Mouse (Mus musculus): Measurements from ENCODE around the gene Fap. TPM values are rescaled to one million over a fixed set of nuclear protein-coding genes. Genes with fewer than 3 reads are reported as not detected.

The Fap gene
- total RNA-seq, 2 experiments from 2014 or later = 3.8 to 7.2 TPM

DNA sequence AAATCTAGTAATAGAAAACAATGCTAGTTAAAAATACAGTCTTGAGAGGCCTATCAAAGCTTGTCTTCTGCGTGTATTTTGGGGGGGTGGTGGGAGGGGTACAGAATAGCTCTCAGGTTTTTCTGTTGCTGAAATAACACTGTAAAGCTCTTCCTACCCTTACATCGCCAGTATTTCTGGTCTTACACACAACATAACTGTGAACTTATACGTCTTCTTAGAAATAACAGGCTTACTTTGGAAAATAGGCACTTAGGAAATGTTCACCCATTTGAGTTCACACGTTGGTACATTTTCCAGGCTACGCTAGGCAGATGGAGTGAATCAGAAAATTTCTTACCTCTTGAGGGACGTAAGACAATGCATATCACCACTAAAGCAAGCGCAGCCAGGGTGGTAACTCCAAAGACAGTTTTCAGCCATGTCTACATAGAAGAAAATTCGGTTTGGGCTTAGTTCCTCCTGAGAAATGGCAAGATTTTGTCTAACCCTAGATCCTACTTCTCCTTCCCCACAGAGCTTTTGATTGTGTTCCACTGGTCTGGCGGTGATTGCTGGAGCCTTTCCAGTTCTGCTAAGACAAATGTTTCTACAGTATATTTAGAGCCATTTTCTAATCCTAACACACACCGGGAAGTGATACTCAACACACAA, 649 bp downstream of the Fap start:
- intact Hi-C loops (cut with DNase I) = no loop called here
- peak overlapping the region; percentile 67 for H3K4me3 ChIP-seq

DNA sequence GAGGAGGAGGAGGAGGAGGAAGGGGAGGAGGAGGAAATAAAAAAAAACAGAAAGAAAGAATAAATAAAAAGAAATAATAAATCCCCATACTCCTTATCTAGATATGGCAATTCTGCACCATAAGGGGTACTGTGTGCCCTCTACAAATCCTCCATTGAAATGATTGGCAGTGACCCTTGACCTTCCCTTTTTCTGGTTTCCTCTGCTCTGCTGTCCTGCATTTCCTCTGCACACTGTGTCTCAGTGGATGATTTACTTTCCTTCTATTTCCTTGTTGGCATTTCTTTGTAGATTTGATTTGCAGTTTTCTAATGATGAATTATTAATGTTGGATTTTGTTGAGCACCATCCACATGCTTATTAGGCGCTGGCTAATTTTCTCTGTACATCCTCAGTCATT, 9.2 kb downstream of the Fap start:
- intact Hi-C loops (cut with DNase I) = no loop called here
- no peak for DNase-seq
- TF ChIP-seq CTCF (IDR thresholded peaks at IDR 0.05) = no peak
- no peak overlapping the region for H3K4me3 ChIP-seq
- H3K27ac ChIP-seq = no peak overlapping the region

More for the DNA sequence above, 649 bp downstream of the Fap start:
- DNase-seq = peak; percentile 22
- TF ChIP-seq CTCF (IDR thresholded peaks at IDR 0.05) = no peak
- H3K27ac ChIP-seq = peak overlapping the region; percentile 86

DNA sequence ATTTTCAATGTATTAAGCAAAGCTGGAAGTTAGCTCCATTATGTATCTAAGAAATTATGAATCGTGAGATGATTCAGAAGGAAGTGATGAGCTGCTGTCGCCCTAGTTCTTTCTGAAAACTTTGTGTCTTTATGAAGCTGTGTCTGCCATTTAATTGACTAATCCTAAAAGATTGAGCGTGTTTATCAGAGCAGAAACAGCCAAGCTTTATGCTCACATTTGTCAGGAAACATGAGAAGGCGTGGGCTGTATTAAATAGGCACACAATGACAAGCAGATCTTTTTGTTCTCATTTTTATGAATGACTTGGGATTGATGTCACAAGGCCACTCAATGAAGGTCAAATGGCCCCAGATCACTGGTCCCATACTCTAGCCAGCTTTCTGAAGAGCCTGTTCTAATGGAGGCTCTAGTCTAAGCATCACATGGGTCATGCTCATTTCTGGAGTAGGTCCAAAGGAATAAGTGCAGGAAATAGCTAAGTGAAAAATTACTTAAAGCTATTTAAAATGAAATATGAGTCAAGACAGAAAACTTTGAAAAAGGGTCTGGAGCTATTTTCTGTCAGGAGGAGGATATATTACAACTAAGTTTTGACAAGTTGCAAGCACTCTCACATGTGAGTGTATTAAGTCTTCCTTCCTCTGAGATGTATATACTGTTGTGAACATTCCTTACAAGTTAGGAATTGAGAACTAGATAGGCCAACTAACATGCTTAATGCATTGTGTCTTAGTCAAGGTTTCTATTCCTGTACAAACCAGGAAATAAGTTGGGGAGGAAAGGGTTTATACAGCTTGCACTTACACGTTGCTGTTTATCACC, 11.0 kb downstream of the Fap start:
- no peak overlapping the region for H3K27ac ChIP-seq
- no peak overlapping the region for H3K4me3 ChIP-seq
- intact Hi-C loops (cut with DNase I) = no loop called here
- TF ChIP-seq CTCF (IDR thresholded peaks at IDR 0.05) = no peak
- DNase-seq = no peak

DNA sequence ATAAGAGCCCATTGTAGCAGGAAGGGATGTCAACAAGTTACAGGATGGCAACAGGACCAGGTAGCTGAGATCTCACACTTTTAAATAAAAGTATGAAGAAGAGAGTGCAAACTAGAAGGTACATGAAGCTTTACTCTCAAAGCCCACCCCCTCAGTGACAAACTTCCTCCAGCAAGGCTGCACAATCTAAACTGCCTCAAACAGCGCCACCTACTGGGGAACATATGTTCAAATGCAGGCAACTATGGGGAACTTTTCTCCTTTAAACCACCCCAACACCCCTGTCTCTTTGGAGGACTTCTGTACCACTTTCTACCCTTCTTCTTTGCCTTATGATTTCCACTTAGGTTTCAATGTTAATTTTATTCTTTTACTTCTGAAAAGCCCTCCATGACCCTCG, 16.5 kb downstream of the Fap start:
- no peak for DNase-seq
- intact Hi-C loops (cut with DNase I) = no loop called here
- Histone ChIP-seq H3K4me3 (no peak overlapping the region), H3K27ac (no peak overlapping the region)
- peak; percentile 30 for TF ChIP-seq CTCF (IDR thresholded peaks at IDR 0.05)

DNA sequence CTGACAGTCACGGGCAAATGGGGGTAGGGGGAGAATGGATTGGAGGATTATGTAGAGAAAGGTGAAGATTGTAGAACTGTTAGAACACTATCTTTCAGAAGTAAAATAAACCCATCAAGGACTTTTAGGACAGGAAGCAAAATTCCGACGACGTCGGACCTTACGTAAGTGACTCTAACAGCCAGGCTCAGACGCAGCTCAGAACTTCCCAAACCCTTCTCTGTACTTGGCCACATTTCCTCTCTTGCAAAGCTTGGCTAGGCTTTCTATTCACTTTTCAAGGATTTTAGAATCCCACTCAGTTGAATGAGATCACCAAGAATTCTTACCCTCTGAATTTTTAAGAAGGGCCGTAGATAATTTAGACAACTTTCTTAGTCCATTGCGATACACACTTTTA, 17.5 kb downstream of the Fap start:
- intact Hi-C loops (cut with DNase I) = no loop called here
- no peak for TF ChIP-seq CTCF (IDR thresholded peaks at IDR 0.05)
- peak overlapping the region; percentile 32; the same call in 1 of the 2 replicates for H3K27ac ChIP-seq
- H3K4me3 ChIP-seq = no peak overlapping the region
- peak; percentile 37 for DNase-seq

DNA sequence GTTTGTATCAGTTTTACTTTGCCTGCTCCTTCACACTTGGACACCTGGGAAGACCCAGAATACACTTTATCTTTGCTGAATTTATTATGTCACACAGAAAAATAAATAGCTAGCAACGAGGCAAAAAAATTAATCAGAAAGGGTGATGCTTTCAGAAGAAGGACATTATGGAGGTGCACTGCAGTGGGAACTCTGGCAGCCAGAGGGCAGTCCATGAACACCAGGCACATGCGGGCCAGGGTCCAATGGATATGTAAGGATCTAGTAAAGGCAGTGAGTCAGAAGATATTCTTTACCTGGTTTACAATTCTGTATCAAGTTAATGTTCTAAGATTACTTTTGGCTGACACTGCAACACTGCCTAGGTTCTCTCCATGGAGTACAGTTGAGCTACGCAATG, 24.2 kb downstream of the Fap start:
- Histone ChIP-seq H3K27ac (no peak overlapping the region), H3K4me3 (no peak overlapping the region)
- peak; percentile 59 for TF ChIP-seq CTCF (IDR thresholded peaks at IDR 0.05)
- intact Hi-C loops (cut with DNase I) = loop anchor here (5.0 kb wide), 1 partner anchor 78 kb away; no protein-coding TSS in a partner anchor
- peak; percentile 34 for DNase-seq

DNA sequence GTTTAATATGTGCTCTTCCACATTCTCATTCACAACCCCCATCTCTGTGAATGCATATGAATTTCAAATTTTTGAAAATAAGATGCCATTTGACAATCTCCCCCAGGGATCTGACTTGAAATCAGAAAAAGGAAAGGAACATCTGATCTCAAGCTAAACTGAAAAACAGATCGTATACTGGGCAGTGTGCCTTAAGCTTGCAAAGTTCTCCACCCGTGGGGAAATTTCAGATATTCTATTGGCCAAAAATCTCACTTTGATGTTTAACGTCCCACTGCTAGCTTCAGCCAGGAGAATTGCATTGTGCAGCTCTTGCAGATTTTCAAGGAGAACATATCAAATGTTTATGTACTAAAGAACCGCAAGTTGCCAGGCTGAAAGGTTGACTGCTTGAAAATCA, 24.7 kb downstream of the Fap start:
- H3K4me3 ChIP-seq = no peak overlapping the region
- 0 out of 2 replicates have a peak overlapping the region, but pooled peaks have one; percentile 12 for H3K27ac ChIP-seq
- TF ChIP-seq CTCF (IDR thresholded peaks at IDR 0.05) = no peak
- intact Hi-C loops (cut with DNase I) = loop anchor here (5.0 kb wide), 1 partner anchor 78 kb away; no protein-coding TSS in a partner anchor
- no peak for DNase-seq

DNA sequence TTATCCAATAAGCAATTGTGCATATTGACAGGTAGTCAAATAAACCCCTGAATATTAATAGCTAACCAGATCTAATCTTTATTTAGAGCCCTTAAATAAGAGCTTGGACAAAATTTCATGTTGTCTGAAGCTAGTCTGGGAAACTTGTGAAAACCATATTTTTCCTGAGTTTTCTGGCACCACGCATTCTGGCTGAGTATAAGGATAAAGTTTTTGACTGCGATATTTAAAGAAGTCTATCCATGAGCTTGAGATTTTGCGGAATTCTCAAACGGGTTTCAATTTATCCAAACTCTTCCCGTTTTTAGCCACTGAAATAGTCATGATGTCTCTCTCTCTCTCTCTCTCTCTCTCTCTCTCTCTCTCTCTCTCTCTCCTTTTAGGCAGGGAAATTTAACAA, 25.8 kb downstream of the Fap start:
- no peak for TF ChIP-seq CTCF (IDR thresholded peaks at IDR 0.05)
- DNase-seq = no peak
- intact Hi-C loops (cut with DNase I) = loop anchor here (5.0 kb wide), 1 partner anchor 79 kb away; no protein-coding TSS in a partner anchor
- Histone ChIP-seq H3K4me3 (no peak overlapping the region), H3K27ac (no peak overlapping the region)

DNA sequence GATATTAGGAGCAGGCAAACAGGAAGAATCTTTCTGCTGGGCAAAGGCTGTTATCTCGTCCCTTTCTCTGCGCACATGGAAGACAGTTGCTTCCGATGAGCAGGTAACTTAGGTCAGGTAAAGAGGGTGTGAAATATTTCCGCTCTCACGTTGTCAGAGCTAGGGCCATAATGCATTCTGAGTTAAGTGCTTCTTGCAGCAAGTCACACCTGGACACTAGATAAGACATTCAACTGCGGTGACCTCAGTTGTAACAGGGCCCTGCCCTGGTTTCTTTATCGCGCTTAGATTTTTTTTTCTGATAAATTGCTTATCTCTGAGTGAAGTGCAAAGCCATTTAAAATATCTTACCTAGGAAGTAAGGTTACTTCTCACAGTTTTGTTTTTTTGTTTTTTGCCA, 38.4 kb downstream of the Fap start:
- intact Hi-C loops (cut with DNase I) = no loop called here
- Histone ChIP-seq H3K4me3 (no peak overlapping the region), H3K27ac (no peak overlapping the region)
- no peak for DNase-seq
- TF ChIP-seq CTCF (IDR thresholded peaks at IDR 0.05) = no peak

DNA sequence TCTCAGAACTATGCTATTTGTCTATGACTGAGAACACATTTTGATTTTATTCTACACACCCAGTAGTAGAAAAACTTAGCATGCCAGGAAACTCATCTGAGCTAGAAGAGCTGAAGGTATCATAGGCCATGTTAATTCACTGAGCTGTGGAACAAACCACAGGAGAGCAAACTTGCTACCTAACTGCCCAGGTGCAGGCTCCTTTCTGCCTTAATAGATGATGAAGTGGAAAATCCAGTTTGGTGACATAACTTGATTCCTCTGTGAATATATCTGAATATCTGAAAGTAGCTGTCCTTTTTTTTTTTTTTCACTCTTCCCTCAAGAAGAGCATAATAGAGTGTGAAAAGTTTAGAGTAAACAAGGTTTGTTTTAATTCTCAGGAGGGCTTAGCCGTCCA, 42.8 kb downstream of the Fap start:
- no peak overlapping the region for H3K4me3 ChIP-seq
- intact Hi-C loops (cut with DNase I) = no loop called here
- no peak for DNase-seq

DNA sequence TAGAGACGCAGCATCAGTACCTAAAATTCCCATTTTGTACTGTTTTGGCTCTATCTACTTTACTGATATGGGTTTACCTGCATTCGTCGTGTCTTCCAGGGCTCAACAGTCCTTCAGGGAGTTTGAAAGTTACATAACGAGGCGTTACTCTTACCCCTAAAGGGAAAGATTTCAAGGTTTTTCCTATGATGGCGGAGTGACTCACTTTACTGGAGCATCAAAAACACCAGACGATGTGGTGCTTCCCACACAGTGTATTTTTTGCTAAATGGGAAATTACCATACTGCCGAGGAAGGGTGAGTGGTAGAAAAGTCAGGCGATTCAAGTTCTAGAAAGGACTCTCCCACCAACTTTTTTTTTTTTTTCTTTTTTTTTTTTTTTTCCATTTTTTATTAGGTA, 47.5 kb downstream of the Fap start:
- no peak overlapping the region for H3K4me3 ChIP-seq
- intact Hi-C loops (cut with DNase I) = no loop called here
- H3K27ac ChIP-seq = no peak overlapping the region
- no peak for DNase-seq
- TF ChIP-seq CTCF (IDR thresholded peaks at IDR 0.05) = no peak

More for the DNA sequence above, 42.8 kb downstream of the Fap start:
- H3K27ac ChIP-seq = no peak overlapping the region
- TF ChIP-seq CTCF (IDR thresholded peaks at IDR 0.05) = no peak

DNA sequence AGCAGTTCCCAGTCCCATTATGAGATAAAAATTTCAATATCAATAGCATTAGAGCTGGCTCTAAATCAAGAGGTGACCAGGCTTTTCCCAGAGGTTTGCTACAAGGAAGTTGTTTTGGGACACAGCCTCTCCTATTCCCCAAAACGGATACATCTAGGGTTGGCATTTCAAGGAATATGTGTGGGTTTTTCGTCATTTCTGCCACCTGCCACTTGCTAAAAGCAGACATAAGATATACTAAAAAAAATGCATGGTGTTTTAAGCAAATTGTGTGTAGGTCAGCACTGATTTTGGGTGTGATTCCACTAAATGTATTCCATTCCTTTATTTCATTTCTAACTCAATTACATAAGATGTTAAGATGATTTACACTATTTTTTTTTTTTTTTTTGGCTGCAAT, 56.1 kb downstream of the Fap start:
- Histone ChIP-seq H3K27ac (no peak overlapping the region), H3K4me3 (no peak overlapping the region)
- intact Hi-C loops (cut with DNase I) = no loop called here
- DNase-seq = no peak
- no peak for TF ChIP-seq CTCF (IDR thresholded peaks at IDR 0.05)

DNA sequence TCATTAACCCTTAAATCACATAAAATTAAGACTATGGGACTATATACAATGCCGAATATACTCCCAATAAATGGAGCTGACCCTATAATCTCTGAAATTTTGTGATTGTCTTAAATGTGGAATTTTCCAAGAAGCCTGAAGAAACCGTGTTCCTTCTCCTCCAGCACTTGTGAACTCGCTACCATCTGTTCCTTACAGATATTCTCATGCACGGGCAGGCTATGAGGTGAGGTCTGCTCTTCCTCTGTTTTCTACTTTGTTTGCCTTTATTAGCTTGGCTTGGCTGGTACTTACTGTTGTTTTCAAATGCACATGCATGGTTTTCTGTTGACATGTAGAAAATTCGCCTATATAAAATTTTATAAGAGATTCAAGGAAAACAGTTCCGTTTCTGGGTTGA, 59.4 kb downstream of the Fap start:
- intact Hi-C loops (cut with DNase I) = no loop called here
- TF ChIP-seq CTCF (IDR thresholded peaks at IDR 0.05) = no peak

More for the DNA sequence above, 59.4 kb downstream of the Fap start:
- no peak overlapping the region for H3K27ac ChIP-seq
- no peak overlapping the region for H3K4me3 ChIP-seq
- no peak for DNase-seq

All from gastrocnemius, adult 2 months (tissue).